Mouse (Mus musculus): ENCODE measurements around the gene Ush1c. TPM values are rescaled to one million over a fixed set of nuclear protein-coding genes. Genes with fewer than 3 reads are reported as not detected.
A peak's percentile ranks its signal among the peaks of the same experiment; 100 is the strongest.

Ush1c gene
- polyA plus RNA-seq, 1 experiment from 2014 or later: 2.9 TPM

- Histone ChIP-seq H3K9me3 (replicated peaks; ENCODE audit: control insufficient read depth, low read length) (no peaks in the 10 kb centered on the region), H3K4me2 (ENCODE audit: low read depth, low read length) (no peak overlapping the region), H3K27ac (replicated peaks; ENCODE audit: low read depth, low read length) (no peak overlapping the region), H3K9ac (replicated peaks; ENCODE audit: low read length) (no peak overlapping the region), H3K36me3 (replicated peaks; ENCODE audit: control insufficient read depth, insufficient read depth, low read depth, low read length) (no peaks in the 10 kb centered on the region), H3K4me1 (ENCODE audit: control insufficient read depth, insufficient read depth, low read length) (peaks cover 2% of the 10 kb centered on the region; the same call in 1 of the 2 replicates), H3K4me3 (ENCODE audit: low read depth, low read length) (no peak overlapping the region), H3K27me3 (ENCODE audit: control insufficient read depth, insufficient read depth, low read length) (no peaks in the 10 kb centered on the region)
- DNase-seq (ENCODE audit: low spot score) (peak; percentile 26), ATAC-seq (replicated peaks; ENCODE audit: insufficient number of reproducible peaks, low FRiP score, low TSS enrichment, low read depth) (no peak)
- 70% methylated on average over 18 of the region's 18 CpGs for WGBS
These were observed 2.4 kb downstream of the Ush1c start for GRCm38 (mm10) chr7:46235948-46236347.

- Histone ChIP-seq H3K36me3 (replicated peaks; ENCODE audit: control insufficient read depth, insufficient read depth, low read depth, low read length) (no peaks in the 10 kb centered on the region), H3K27ac (replicated peaks; ENCODE audit: low read depth, low read length) (no peak overlapping the region), H3K4me2 (ENCODE audit: low read depth, low read length) (no peak overlapping the region), H3K4me1 (ENCODE audit: control insufficient read depth, insufficient read depth, low read length) (no peaks in the 10 kb centered on the region), H3K9ac (replicated peaks; ENCODE audit: low read length) (no peak overlapping the region), H3K27me3 (ENCODE audit: control insufficient read depth, insufficient read depth, low read length) (no peaks in the 10 kb centered on the region), H3K9me3 (replicated peaks; ENCODE audit: control insufficient read depth, low read length) (no peaks in the 10 kb centered on the region), H3K4me3 (ENCODE audit: low read depth, low read length) (no peak overlapping the region)
- DNase-seq (ENCODE audit: low spot score) (no peak), ATAC-seq (replicated peaks; ENCODE audit: insufficient number of reproducible peaks, low FRiP score, low TSS enrichment, low read depth) (no peak)
- 71% methylated on average over 4 of the region's 4 CpGs for WGBS
These were observed 11.4 kb downstream of the Ush1c start for GRCm38 (mm10) chr7:46226936-46227335.

- no peak overlapping the region for H3K9ac ChIP-seq (replicated peaks; ENCODE audit: low read length)
These were observed 12.1 kb downstream of the Ush1c start for GRCm38 (mm10) chr7:46226253-46226652.

GRCm38 (mm10) chr7:46220591-46221129 is 17.6 kb downstream of the Ush1c start:
- Histone ChIP-seq H3K27me3 (ENCODE audit: control insufficient read depth, insufficient read depth, low read length) (no peaks in the 10 kb centered on the region), H3K27ac (replicated peaks; ENCODE audit: low read depth, low read length) (no peak overlapping the region), H3K9ac (replicated peaks; ENCODE audit: low read length) (no peak overlapping the region), H3K4me1 (ENCODE audit: control insufficient read depth, insufficient read depth, low read length) (no peaks in the 10 kb centered on the region), H3K4me3 (ENCODE audit: low read depth, low read length) (no peak overlapping the region), H3K4me2 (ENCODE audit: low read depth, low read length) (no peak overlapping the region), H3K9me3 (replicated peaks; ENCODE audit: control insufficient read depth, low read length) (no peaks in the 10 kb centered on the region), H3K36me3 (replicated peaks; ENCODE audit: control insufficient read depth, insufficient read depth, low read depth, low read length) (no peaks in the 10 kb centered on the region)
- 71% methylated on average over 8 of the region's 8 CpGs for WGBS
- DNase-seq (ENCODE audit: low spot score) (no peak), ATAC-seq (replicated peaks; ENCODE audit: insufficient number of reproducible peaks, low FRiP score, low TSS enrichment, low read depth) (no peak)

More at GRCm38 (mm10) chr7:46226253-46226652, 12.1 kb downstream of the Ush1c start:
- DNase-seq (ENCODE audit: low spot score): peak; percentile 72
- Histone ChIP-seq H3K4me2 (ENCODE audit: low read depth, low read length) (no peak overlapping the region), H3K4me1 (ENCODE audit: control insufficient read depth, insufficient read depth, low read length) (no peaks in the 10 kb centered on the region), H3K36me3 (replicated peaks; ENCODE audit: control insufficient read depth, insufficient read depth, low read depth, low read length) (no peaks in the 10 kb centered on the region), H3K27me3 (ENCODE audit: control insufficient read depth, insufficient read depth, low read length) (no peaks in the 10 kb centered on the region), H3K9me3 (replicated peaks; ENCODE audit: control insufficient read depth, low read length) (no peaks in the 10 kb centered on the region), H3K4me3 (ENCODE audit: low read depth, low read length) (no peak overlapping the region), H3K27ac (replicated peaks; ENCODE audit: low read depth, low read length) (no peak overlapping the region)
- 24% methylated on average over 7 of the region's 7 CpGs for WGBS
- ATAC-seq (replicated peaks; ENCODE audit: insufficient number of reproducible peaks, low FRiP score, low TSS enrichment, low read depth): no peak

- no peaks in the 10 kb centered on the region for H3K36me3 ChIP-seq (replicated peaks; ENCODE audit: control insufficient read depth, insufficient read depth, low read depth, low read length)
- H3K27ac ChIP-seq (replicated peaks; ENCODE audit: low read depth, low read length): no peak overlapping the region
- H3K4me2 ChIP-seq (ENCODE audit: low read depth, low read length): no peak overlapping the region
- WGBS: 8% methylated on average over 11 of the region's 11 CpGs
- H3K27me3 ChIP-seq (ENCODE audit: control insufficient read depth, insufficient read depth, low read length): no peaks in the 10 kb centered on the region
- peak; percentile 36 for DNase-seq (ENCODE audit: low spot score)
- H3K4me1 ChIP-seq (ENCODE audit: control insufficient read depth, insufficient read depth, low read length): no peaks in the 10 kb centered on the region
- H3K9me3 ChIP-seq (replicated peaks; ENCODE audit: control insufficient read depth, low read length): no peaks in the 10 kb centered on the region
- H3K9ac ChIP-seq (replicated peaks; ENCODE audit: low read length): no peak overlapping the region
- H3K4me3 ChIP-seq (ENCODE audit: low read depth, low read length): no peak overlapping the region
- ATAC-seq (replicated peaks; ENCODE audit: insufficient number of reproducible peaks, low FRiP score, low TSS enrichment, low read depth): peak; percentile 46; the same call in 1 of the 2 replicates
These were observed 19.9 kb downstream of the Ush1c start for GRCm38 (mm10) chr7:46218415-46218814.

- H3K27ac ChIP-seq (replicated peaks; ENCODE audit: low read depth, low read length): no peak overlapping the region
- no peaks in the 10 kb centered on the region for H3K9me3 ChIP-seq (replicated peaks; ENCODE audit: control insufficient read depth, low read length)
- ATAC-seq (replicated peaks; ENCODE audit: insufficient number of reproducible peaks, low FRiP score, low TSS enrichment, low read depth) (no peak), DNase-seq (ENCODE audit: low spot score) (no peak)
- no peaks in the 10 kb centered on the region for H3K27me3 ChIP-seq (ENCODE audit: control insufficient read depth, insufficient read depth, low read length)
- no peaks in the 10 kb centered on the region for H3K4me1 ChIP-seq (ENCODE audit: control insufficient read depth, insufficient read depth, low read length)
- H3K4me3 ChIP-seq (ENCODE audit: low read depth, low read length): no peak overlapping the region
- H3K4me2 ChIP-seq (ENCODE audit: low read depth, low read length): no peak overlapping the region
- H3K36me3 ChIP-seq (replicated peaks; ENCODE audit: control insufficient read depth, insufficient read depth, low read depth, low read length): no peaks in the 10 kb centered on the region
- WGBS: 49% methylated on average over 2 of the region's 2 CpGs
- no peak overlapping the region for H3K9ac ChIP-seq (replicated peaks; ENCODE audit: low read length)
These were observed 21.8 kb downstream of the Ush1c start for GRCm38 (mm10) chr7:46216481-46216880.

- DNase-seq (ENCODE audit: low spot score) (no peak), ATAC-seq (replicated peaks; ENCODE audit: insufficient number of reproducible peaks, low FRiP score, low TSS enrichment, low read depth) (no peak)
- Histone ChIP-seq H3K27me3 (ENCODE audit: control insufficient read depth, insufficient read depth, low read length) (no peaks in the 10 kb centered on the region), H3K9ac (replicated peaks; ENCODE audit: low read length) (no peak overlapping the region), H3K4me3 (ENCODE audit: low read depth, low read length) (no peak overlapping the region), H3K9me3 (replicated peaks; ENCODE audit: control insufficient read depth, low read length) (no peaks in the 10 kb centered on the region), H3K27ac (replicated peaks; ENCODE audit: low read depth, low read length) (no peak overlapping the region), H3K4me1 (ENCODE audit: control insufficient read depth, insufficient read depth, low read length) (no peaks in the 10 kb centered on the region), H3K36me3 (replicated peaks; ENCODE audit: control insufficient read depth, insufficient read depth, low read depth, low read length) (no peaks in the 10 kb centered on the region), H3K4me2 (ENCODE audit: low read depth, low read length) (no peak overlapping the region)
- WGBS: 84% methylated on average over 6 of the region's 6 CpGs
These were observed 28.0 kb downstream of the Ush1c start for GRCm38 (mm10) chr7:46210276-46210675.

GRCm38 (mm10) chr7:46208131-46208530 is 30.2 kb downstream of the Ush1c start:
- H3K4me3 ChIP-seq (ENCODE audit: low read depth, low read length): no peak overlapping the region
- H3K4me1 ChIP-seq (ENCODE audit: control insufficient read depth, insufficient read depth, low read length): no peaks in the 10 kb centered on the region
- H3K36me3 ChIP-seq (replicated peaks; ENCODE audit: control insufficient read depth, insufficient read depth, low read depth, low read length): no peaks in the 10 kb centered on the region
- no peak for DNase-seq (ENCODE audit: low spot score)
- H3K9ac ChIP-seq (replicated peaks; ENCODE audit: low read length): no peak overlapping the region
- H3K27me3 ChIP-seq (ENCODE audit: control insufficient read depth, insufficient read depth, low read length): no peaks in the 10 kb centered on the region
- no peak for ATAC-seq (replicated peaks; ENCODE audit: insufficient number of reproducible peaks, low FRiP score, low TSS enrichment, low read depth)
- H3K4me2 ChIP-seq (ENCODE audit: low read depth, low read length): no peak overlapping the region
- no peaks in the 10 kb centered on the region for H3K9me3 ChIP-seq (replicated peaks; ENCODE audit: control insufficient read depth, low read length)
- WGBS: 88% methylated on average over 8 of the region's 8 CpGs
- H3K27ac ChIP-seq (replicated peaks; ENCODE audit: low read depth, low read length): no peak overlapping the region
